ENCODE assay signal across 32 mouse cellular contexts in the genomic region with DNA sequence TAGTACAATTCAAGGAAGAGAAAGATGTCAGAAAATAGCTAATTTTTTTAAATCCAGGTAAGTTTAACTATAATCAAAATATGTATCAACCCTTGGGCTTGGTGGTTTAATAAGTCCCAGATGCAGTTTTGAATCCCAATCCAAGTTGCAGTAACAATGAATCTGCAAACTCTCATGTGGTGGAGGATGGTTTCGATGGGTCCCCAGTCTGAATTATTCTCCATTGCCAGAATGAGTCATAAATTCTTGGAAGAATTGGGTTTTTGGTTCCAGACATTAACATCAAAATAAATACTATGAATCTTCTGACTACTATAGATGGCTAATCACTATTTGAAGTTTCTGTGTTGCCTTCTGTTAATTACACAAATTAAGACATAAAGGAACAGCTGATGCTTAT.
"Had no signal": no experiment of that assay in that cellular context is flagged by ENCODE, and none has a peak within 500 bp of the region (broad histone marks: within the 10 kb centered on the region; RNA-seq: fewer than 3 reads in every experiment).

No protein-coding gene starts in this region.

- H3K4me1 ChIP-seq: limb, embryonic 12.5 days; limb, embryonic 13.5 days; limb, embryonic 15.5 days; liver, embryonic 12.5 days; liver, embryonic 13.5 days; liver, embryonic 15.5 days; lung, embryonic 15.5 days; megakaryocyte, embryonic 14.5 days; midbrain, embryonic 15.5 days had no signal

- H3K36me3 ChIP-seq: limb, embryonic 10.5 days; limb, embryonic 12.5 days; limb, embryonic 13.5 days; limb, embryonic 15.5 days; liver, embryonic 12.5 days; liver, embryonic 13.5 days; liver, embryonic 15.5 days; lung, embryonic 15.5 days; midbrain, embryonic 10.5 days; midbrain, embryonic 12.5 days; midbrain, embryonic 13.5 days; midbrain, embryonic 15.5 days; neural tube, embryonic 12.5 days had no signal

- H3K27ac ChIP-seq: limb, embryonic 10.5 days; limb, embryonic 12.5 days; limb, embryonic 13.5 days; limb, embryonic 15.5 days; liver, embryonic 12.5 days; liver, embryonic 13.5 days; liver, embryonic 14.5 days; liver, embryonic 15.5 days; lung, embryonic 15.5 days; macrophage; midbrain, embryonic 10.5 days; midbrain, embryonic 12.5 days; midbrain, embryonic 13.5 days; midbrain, embryonic 15.5 days; neural tube, embryonic 12.5 days had no signal

- H3K27me3 ChIP-seq: limb, embryonic 12.5 days; limb, embryonic 13.5 days; limb, embryonic 15.5 days; liver, embryonic 12.5 days; liver, embryonic 13.5 days; liver, embryonic 15.5 days; lung, embryonic 15.5 days; megakaryocyte, embryonic 14.5 days; midbrain, embryonic 12.5 days; midbrain, embryonic 13.5 days; midbrain, embryonic 15.5 days; neural tube, embryonic 12.5 days had no signal

- H3K4me2 ChIP-seq: limb, embryonic 12.5 days; limb, embryonic 13.5 days; limb, embryonic 15.5 days; liver, embryonic 11.5 days; liver, embryonic 12.5 days; liver, embryonic 13.5 days; liver, embryonic 15.5 days; lung, embryonic 14.5 days; lung, embryonic 15.5 days; midbrain, embryonic 11.5 days; midbrain, embryonic 12.5 days; midbrain, embryonic 13.5 days; midbrain, embryonic 15.5 days; neural tube, embryonic 12.5 days had no signal

- DNase-seq: left cerebral cortex, postnatal 4 days; liver; liver, embryonic 13.5 days; liver, postnatal 0 days; lung, adult 18-20 months; lung, adult 2 months; lung, embryonic 14.5 days; lung, postnatal 10 days; lung, postnatal 14 days; lung, postnatal 36 days; lung, postnatal 4 days; midbrain, embryonic 14.5 days had no signal

- H3K9me3 ChIP-seq: limb, embryonic 10.5 days; limb, embryonic 12.5 days; limb, embryonic 13.5 days; limb, embryonic 15.5 days; liver, embryonic 12.5 days; liver, embryonic 13.5 days; liver, embryonic 15.5 days; lung, embryonic 15.5 days; midbrain, embryonic 10.5 days; midbrain, embryonic 12.5 days; midbrain, embryonic 13.5 days; midbrain, embryonic 15.5 days; neural tube, embryonic 12.5 days had no signal

- ATAC-seq: liver, embryonic 12.5 days; liver, postnatal 0 days; lung, postnatal 0 days; midbrain, embryonic 13.5 days; midbrain, embryonic 15.5 days; midbrain, embryonic 16.5 days had no signal

- H3K4me3 ChIP-seq: limb, embryonic 10.5 days; limb, embryonic 12.5 days; limb, embryonic 13.5 days; limb, embryonic 15.5 days; liver, embryonic 12.5 days; liver, embryonic 13.5 days; liver, embryonic 15.5 days; lung, embryonic 15.5 days; megakaryocyte, embryonic 14.5 days; midbrain, embryonic 10.5 days; midbrain, embryonic 12.5 days; midbrain, embryonic 13.5 days; midbrain, embryonic 15.5 days; myocyte; neural tube, embryonic 12.5 days had no signal

- H3K9ac ChIP-seq: limb, embryonic 12.5 days; limb, embryonic 13.5 days; limb, embryonic 15.5 days; liver, embryonic 12.5 days; liver, embryonic 13.5 days; liver, embryonic 14.5 days; liver, embryonic 15.5 days; liver, postnatal 0 days; lung, embryonic 14.5 days; lung, embryonic 15.5 days; midbrain, embryonic 12.5 days; midbrain, embryonic 13.5 days; midbrain, embryonic 15.5 days; neural tube, embryonic 12.5 days had no signal
